Mouse (Mus musculus): ENCODE data around the gene Epha7. TPM values are rescaled to one million over a fixed set of nuclear protein-coding genes. Genes with fewer than 3 reads are reported as not detected.
A peak's percentile ranks its signal among the peaks of the same experiment; 100 is the strongest.

Gene Epha7
- total RNA-seq (2021), result 1 to 10 TPM; 6.5 to 6.9 TPM

DNA sequence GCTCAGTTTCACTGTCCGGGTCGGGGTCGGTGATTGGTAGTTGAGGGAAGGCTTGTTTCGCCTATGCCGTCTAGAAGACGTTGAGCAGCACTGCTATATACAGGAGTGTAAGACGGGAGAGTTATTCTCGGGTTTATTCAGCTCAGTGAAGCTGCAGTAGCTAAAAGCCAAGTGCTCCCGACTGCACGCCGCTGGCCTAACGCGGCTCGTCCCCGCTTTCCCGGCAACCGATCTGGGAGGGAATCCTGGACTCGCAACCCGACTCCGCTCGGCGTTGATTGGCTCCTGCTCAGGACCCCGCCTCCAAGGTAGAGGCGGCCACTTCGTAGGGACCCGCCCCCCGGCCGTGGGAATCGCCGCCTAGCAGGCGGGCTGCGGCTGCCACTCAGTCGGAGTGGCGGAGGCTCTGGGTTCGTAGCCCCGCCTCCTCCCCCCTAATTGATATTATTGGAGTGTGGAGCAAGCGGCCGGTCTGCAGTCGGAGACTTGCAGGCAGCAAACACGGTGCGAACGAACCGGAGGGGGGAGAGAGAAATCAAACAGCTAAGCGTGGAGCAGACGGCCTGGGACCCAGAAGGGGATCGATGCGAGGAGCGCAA is at the start of gene Epha7:
Gene Epha7 (plus strand): TSS at position 441 of the 599 bp plus-strand sequence.
- DNase-seq (ENCODE audit: low spot score), result peak; percentile 93
- intact Hi-C loops (cut with DNase I), result loop anchor here (10.0 kb wide), 1 partner anchor 302 kb away; no protein-coding TSS in a partner anchor

GRCm38 (mm10) chr4:28783961-28784360 is 29.0 kb upstream of the Epha7 start:
- intact Hi-C loops (cut with DNase I), result no loop called here
- DNase-seq (ENCODE audit: low spot score), result no peak

DNA sequence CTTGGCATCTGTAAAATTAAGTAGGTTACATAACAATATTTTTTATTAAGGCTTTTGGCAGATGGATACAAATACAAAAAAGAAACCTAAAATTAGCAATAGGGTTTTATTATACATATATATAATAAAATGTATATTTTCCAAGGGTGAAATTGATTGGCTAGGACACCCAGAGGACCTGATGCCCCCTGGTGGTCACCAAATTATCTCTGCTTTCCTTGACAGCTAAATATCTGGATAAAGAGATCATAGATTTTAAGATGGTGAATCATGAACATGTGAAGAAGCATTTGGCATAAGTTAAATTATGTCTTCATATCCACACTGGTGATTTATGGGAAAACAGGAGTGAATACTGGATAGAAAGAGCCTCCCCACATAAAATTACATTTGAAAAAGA is 4.1 kb upstream of the Epha7 start:
- DNase-seq (ENCODE audit: low spot score), result no peak
- intact Hi-C loops (cut with DNase I), result loop anchor here (5.0 kb wide), 1 partner anchor 494 kb away; no protein-coding TSS in a partner anchor

DNA sequence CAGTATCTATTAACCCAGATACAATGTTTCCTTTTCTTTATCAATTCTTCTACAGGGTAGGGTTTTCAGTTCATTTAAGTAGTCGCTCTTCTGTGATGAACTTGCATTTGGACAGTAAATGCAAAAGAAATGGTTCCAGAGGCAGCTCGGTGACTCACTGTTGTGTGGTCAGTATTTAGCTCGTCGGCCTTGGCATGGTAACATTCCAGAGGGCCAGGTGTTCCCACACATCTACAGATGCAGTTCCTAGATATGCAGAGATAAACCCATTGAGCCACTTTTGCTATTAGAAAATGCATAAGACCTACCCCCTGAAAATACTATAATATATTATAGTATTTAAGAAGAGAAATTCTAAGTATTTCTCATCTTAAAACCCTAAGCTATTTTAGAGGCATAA is 3.2 kb upstream of the Epha7 start:
- intact Hi-C loops (cut with DNase I), result loop anchor here (5.0 to 10.0 kb wide), 2 partner anchors 305 to 493 kb away; no protein-coding TSS in a partner anchor
- no peak for DNase-seq (ENCODE audit: low spot score)

DNA sequence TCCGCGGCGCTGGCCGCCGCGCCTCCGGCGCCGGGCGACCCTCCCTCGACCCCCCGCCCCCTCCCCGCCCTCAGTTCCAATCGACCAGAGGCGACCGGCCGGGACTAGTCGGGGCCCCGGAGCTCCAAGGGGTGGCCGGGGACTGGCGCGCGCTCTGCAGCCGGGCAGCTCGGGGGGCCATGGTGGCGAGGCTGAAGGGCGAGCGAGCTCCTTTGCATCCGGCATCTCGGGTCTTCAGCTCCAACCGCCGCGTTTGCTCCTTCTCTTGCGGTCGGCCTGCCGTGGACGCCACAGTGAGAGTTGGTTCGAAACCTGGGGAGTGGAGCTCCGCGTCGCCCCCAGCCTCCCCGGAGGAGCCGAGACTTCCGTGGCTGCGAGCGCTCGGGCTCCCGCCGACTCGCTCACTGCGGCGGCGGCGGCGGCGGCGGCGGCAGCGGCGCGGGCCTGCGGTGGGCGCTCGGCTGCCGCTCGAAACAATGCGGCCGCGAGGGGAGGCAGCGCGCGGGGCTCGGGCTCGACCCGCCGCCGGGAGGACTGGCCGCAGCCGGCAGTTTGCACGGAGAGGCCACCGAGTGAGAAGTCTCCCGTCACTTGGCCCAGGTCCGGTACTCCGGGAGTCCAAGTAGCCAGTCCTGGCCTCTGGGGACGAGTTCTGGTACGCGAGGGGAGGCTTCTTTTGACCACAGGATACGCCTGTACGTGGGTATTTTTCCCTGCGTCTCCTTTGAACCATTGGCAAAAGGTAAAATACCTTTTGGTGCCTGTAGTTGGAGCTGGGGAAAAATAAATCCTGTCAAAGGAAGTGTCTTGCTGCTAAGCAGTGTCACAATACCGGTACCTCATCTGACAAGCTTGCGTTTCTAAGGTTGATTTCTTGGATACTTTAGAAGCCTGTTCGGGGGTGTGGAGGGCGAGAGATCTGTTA is 882 bp downstream of the Epha7 start:
- intact Hi-C loops (cut with DNase I), result loop anchor here (10.0 kb wide), 1 partner anchor 301 kb away; no protein-coding TSS in a partner anchor
- peak; percentile 5 for DNase-seq (ENCODE audit: low spot score)

DNA sequence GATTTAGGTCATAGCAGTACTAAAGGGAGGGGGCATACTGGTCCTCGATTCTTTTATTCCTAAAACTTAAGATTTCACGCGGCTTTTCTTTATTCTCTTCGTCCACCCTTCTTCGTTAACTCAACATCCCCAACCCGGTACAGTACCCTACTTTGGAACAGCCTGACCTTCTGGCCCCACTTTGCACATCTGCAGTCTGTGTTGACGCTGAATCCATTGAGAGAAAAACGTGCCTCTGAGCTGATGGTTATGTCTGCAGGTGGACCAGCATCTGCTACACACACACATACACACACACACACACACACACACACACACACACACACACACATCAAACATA is 1.5 kb downstream of the Epha7 start:
- intact Hi-C loops (cut with DNase I), result loop anchor here (10.0 kb wide), 1 partner anchor 300 kb away; no protein-coding TSS in a partner anchor

DNA sequence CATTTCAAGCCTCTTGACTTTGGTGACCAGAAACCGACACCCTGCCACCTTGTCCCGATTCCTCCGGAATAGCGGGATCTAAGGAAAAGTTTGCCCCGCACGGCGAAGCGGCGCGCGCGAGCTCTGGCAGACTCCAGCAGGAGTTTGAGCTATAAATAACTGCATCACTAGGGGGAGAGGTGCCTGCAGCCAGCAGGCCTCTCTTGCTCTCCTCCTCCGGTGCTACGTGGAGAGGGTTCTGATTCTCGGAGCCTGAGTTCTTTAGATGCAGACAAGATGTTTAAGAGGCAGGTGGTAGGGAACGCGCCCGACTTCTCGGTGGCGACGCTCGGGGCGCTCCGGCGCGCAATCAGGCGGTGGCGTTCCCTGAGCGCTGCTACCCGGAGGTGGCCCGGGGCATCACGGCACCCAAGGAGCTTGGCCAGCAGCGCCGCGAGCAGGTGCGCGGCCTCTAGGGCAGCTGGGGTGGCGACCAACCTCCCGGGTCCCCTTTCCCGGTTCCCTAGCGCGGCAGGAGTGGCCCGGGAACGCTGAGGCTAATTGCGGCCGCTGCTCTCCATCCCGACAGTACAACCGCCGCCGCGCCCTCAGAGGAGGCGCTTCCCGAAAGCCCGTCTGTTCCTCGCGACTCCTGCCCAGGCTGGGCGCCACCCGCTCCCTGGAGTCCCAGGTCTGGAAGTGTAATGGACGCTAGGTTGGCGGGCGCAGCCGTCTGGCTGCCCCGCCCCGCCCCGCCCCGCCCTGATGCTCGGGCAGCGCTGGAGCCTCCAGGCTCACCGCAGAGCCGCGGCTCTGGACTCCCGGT is 2.1 kb downstream of the Epha7 start:
- intact Hi-C loops (cut with DNase I), result loop anchor here (10.0 kb wide), 1 partner anchor 300 kb away; no protein-coding TSS in a partner anchor
- DNase-seq (ENCODE audit: low spot score), result peak; percentile 28

More for the DNA sequence above, 1.5 kb downstream of the Epha7 start:
- DNase-seq (ENCODE audit: low spot score), result no peak

DNA sequence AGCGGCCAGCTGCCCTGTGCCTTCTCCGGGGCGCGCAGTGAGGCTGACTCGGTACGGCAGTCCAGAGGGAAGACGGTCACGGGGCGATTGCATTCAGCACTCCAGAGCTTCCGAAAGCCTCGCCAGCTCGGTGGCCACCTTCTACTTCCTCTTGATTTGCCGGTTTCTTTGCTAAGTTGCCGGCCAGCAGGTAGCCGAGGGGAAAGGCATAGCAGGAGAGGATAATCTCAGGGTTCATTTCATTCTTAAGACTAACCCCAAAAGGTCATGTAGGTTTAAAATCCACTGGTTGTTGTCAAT is 2.6 kb downstream of the Epha7 start:
- intact Hi-C loops (cut with DNase I), result loop anchor here (10.0 kb wide), 1 partner anchor 299 kb away; no protein-coding TSS in a partner anchor

DNA sequence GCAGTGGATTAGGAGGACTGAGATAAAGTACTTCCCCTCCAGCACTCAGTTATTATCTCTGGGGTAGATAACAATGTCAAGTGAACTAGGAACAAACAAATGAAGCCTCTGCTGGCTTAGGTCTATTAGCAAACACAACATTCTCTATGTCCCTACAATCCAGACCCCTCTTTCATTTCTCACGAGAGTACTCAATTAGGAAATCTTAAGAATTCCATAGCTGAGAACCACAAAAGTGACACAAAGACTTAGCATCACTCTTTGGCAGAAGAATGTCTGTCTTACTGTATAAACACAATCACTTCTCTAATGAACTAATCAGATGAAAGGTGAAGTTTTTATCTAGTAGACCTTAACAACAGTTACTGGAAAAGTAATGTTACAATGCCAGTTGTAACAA is 10.7 kb downstream of the Epha7 start:
- no peak for DNase-seq (ENCODE audit: low spot score)
- intact Hi-C loops (cut with DNase I), result no loop called here

More for the DNA sequence above, 2.6 kb downstream of the Epha7 start:
- no peak for DNase-seq (ENCODE audit: low spot score)

DNA sequence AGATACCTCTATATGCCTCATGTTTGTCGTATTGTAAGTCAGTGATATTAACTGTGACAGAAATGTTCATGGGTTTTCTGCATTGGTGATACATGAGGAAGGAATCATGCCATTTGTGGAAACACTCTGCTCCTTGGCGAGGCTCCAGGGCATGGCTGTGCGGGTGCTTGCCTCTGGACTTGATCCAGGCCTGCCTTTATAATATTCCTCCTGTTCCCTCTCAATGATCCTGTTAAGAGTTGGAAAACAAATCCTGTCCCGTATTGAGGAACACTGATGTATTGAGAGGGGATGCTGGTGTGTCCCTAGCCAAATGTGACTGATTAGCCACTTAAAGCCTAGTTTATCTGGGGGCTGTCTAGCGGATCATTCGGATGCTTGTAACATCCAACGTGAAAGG is 11.7 kb downstream of the Epha7 start:
- intact Hi-C loops (cut with DNase I), result no loop called here
- DNase-seq (ENCODE audit: low spot score), result no peak

- no peak for DNase-seq (ENCODE audit: low spot score)
- intact Hi-C loops (cut with DNase I), result no loop called here
Measured at GRCm38 (mm10) chr4:28837669-28838068, 24.7 kb downstream of the Epha7 start.

GRCm38 (mm10) chr4:28846311-28846710 is 33.4 kb downstream of the Epha7 start:
- no peak for DNase-seq (ENCODE audit: low spot score)
- intact Hi-C loops (cut with DNase I), result no loop called here

DNA sequence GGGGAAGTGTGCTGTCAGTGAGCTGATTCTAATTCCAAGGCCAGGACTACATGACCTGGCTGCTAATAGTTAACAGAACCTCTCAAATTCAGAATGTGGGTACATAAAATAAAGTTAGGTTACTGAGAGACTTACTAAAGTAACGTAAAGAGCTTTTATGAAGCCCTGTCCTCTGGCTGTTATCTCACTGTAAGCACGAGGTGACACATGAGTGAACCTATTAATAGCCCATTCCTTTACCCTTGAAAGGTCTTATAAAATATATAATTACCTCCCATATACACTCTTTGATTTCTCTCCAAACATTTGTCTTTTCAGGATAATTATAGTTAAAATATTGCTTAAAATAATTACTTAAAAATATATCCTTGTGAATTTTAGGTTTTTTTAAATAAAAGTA is 37.5 kb downstream of the Epha7 start:
- intact Hi-C loops (cut with DNase I), result no loop called here
- no peak for DNase-seq (ENCODE audit: low spot score)

- intact Hi-C loops (cut with DNase I), result no loop called here
- DNase-seq (ENCODE audit: low spot score), result no peak
Measured at GRCm38 (mm10) chr4:28862845-28863666, 50.1 kb downstream of the Epha7 start.

DNA sequence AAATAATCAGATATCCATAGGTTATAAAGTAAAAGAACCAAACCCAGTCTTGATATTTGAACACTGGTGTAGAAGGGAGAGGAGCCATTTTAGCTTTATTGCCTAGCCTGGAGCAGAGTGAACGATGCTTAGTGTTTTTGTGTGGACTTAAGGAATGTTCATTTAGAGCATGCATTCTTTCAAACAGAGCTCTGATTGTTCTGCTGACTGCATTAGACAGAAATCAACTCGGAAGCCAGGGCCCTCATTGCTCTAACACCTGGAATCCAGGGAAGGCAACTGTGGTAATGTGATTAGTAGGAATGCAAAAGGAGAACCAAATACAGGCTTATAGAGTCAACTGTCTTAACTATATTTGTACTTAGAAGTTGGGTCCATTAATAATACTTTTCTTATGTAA is 53.5 kb downstream of the Epha7 start:
- intact Hi-C loops (cut with DNase I), result no loop called here
- DNase-seq (ENCODE audit: low spot score), result no peak

DNA sequence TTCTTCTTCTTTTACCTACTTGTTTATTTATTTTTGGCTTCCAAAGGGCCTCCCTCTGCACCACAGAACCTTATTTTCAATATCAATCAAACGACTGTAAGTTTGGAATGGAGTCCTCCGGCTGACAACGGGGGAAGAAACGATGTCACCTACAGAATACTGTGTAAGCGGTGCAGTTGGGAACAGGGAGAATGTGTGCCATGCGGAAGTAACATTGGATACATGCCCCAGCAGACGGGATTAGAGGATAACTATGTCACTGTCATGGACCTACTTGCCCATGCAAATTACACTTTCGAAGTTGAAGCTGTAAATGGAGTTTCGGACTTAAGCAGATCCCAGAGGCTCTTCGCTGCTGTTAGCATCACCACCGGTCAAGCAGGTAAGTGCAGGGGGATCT is 58.7 kb downstream of the Epha7 start:
- intact Hi-C loops (cut with DNase I), result no loop called here
- no peak for DNase-seq (ENCODE audit: low spot score)

DNA sequence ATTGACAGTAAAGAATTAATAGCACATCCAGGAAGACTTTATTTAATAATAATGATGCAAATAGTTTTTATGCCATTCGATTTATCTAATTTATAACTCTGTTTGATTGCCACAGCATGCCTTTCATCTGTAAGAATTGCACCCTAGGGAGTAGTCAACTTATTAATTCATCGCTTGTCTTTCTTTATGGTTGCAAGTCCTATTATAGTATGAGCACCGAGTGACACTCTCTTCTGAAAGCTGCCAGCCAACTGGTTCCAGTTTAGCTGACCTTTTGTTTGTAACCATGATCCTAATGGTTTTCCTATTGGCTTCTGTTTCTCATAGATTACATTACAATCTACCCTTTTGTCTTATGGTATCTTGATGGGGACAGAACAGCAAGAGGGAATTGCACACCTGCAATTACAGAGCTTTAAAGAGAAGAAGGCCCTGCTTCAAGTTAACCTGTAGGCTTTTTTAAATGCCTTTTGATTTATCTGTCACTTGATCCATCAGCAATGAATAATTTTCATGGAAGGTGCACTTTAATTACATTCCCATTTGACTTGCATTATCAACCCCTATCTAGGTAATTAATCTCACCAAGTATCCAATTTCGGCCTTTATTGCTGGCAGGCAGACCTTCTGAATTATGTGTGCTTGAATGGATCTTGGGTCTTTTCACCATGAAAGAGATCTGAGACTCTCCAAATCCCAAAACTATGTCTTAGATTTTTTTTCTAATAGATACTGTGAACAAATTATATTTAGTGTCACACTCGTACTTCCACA is 68.5 kb downstream of the Epha7 start:
- DNase-seq (ENCODE audit: low spot score), result no peak
- intact Hi-C loops (cut with DNase I), result no loop called here

- DNase-seq (ENCODE audit: low spot score), result no peak
- intact Hi-C loops (cut with DNase I), result no loop called here
Measured at GRCm38 (mm10) chr4:28889630-28890029, 76.7 kb downstream of the Epha7 start.

GRCm38 (mm10) chr4:28890102-28890501 is 77.2 kb downstream of the Epha7 start:
- intact Hi-C loops (cut with DNase I), result no loop called here
- DNase-seq (ENCODE audit: low spot score), result no peak
